In genomic region chr8:83653662-83654017, GRCm38 (mm10) we compare ENCODE assay signal across 8 mouse cellular contexts. TPM values are rescaled to one million over a fixed set of nuclear protein-coding genes. Genes with fewer than 3 reads are reported as not detected.
DNase-seq lines count a peak whose midpoint lies in the region; ATAC-seq and TF ChIP-seq lines count a peak whose summit lies in the region.

No protein-coding gene starts in this region.

- DNase-seq in kidney, postnatal 0 days (ENCODE audit: low spot score): peak; percentile 21
- DNase-seq in kidney, postnatal 14 days: no peak
- no peak for DNase-seq in hindbrain, embryonic 14.5 days (ENCODE audit: low spot score)
- DNase-seq in testis, postnatal 10 days (ENCODE audit: low spot score): no peak
- DNase-seq in cerebellum, postnatal 4 days (ENCODE audit: low spot score in 2 of 2): no peak

- TF ChIP-seq CTCF in kidney, postnatal 0 days (IDR thresholded peaks at IDR 0.05; ENCODE audit: low read depth): no peak
- no peak for TF ChIP-seq CTCF in cortical plate, adult 2 months (IDR thresholded peaks at IDR 0.05; ENCODE audit: extremely low read depth, insufficient read depth, low read length)

- H3K4me2 ChIP-seq in kidney, postnatal 0 days (ENCODE audit: low read length): peak overlapping the region; percentile 78
- H3K4me2 ChIP-seq in hindbrain, embryonic 14.5 days (replicated peaks): peak overlapping the region; percentile 96
- H3K4me2 ChIP-seq in midbrain, embryonic 15.5 days: peak overlapping the region; percentile 93

- no peak for ATAC-seq in kidney, postnatal 0 days (replicated peaks; ENCODE audit: low FRiP score, low read depth)
- ATAC-seq in hindbrain, embryonic 14.5 days (ENCODE audit: low FRiP score): no peak
- ATAC-seq in midbrain, embryonic 15.5 days (replicated peaks): no peak
- no peak for ATAC-seq in granulocyte monocyte progenitor cell, adult 5-6 weeks (replicated peaks; ENCODE audit: poor library complexity, severe bottlenecking)

- H3K27me3 ChIP-seq in kidney, postnatal 0 days (ENCODE audit: insufficient read depth, low read length): no peaks in the 10 kb centered on the region
- no peaks in the 10 kb centered on the region for H3K27me3 ChIP-seq in hindbrain, embryonic 14.5 days (ENCODE audit: control insufficient read depth, insufficient read depth, low read length)
- no peaks in the 10 kb centered on the region for H3K27me3 ChIP-seq in midbrain, embryonic 15.5 days (replicated peaks)

- no peak for TF ChIP-seq POLR2A in cortical plate, adult 2 months (IDR thresholded peaks at IDR 0.05; ENCODE audit: extremely low read depth, insufficient read depth, low read length)

- H3K9ac ChIP-seq in kidney, postnatal 0 days (ENCODE audit: low read depth, low read length): peak overlapping the region; percentile 92
- peak overlapping the region; percentile 88 for H3K9ac ChIP-seq in hindbrain, embryonic 14.5 days
- peak overlapping the region; percentile 67 for H3K9ac ChIP-seq in midbrain, embryonic 15.5 days

- peak overlapping the region; percentile 90 for H3K27ac ChIP-seq in kidney, postnatal 0 days
- no peak overlapping the region for H3K27ac ChIP-seq in cortical plate, adult 2 months (ENCODE audit: insufficient read depth, low read length)
- 0 out of 2 replicates have a peak overlapping the region, but pooled peaks have one; percentile 67 for H3K27ac ChIP-seq in hindbrain, embryonic 14.5 days
- 0 out of 2 replicates have a peak overlapping the region, but pooled peaks have one; percentile 10 for H3K27ac ChIP-seq in midbrain, embryonic 15.5 days

- WGBS in kidney, postnatal 0 days: 28% methylated on average over 10 of the region's 10 CpGs
- WGBS in hindbrain, embryonic 14.5 days: 51% methylated on average over 10 of the region's 10 CpGs
- WGBS in midbrain, embryonic 15.5 days: 51% methylated on average over 10 of the region's 10 CpGs

- no peaks in the 10 kb centered on the region for H3K9me3 ChIP-seq in kidney, postnatal 0 days (replicated peaks; ENCODE audit: low read length)
- no peaks in the 10 kb centered on the region for H3K9me3 ChIP-seq in hindbrain, embryonic 14.5 days (ENCODE audit: control insufficient read depth, low read length)
- no peaks in the 10 kb centered on the region for H3K9me3 ChIP-seq in midbrain, embryonic 15.5 days

- peak overlapping the region; percentile 96 for H3K4me3 ChIP-seq in kidney, postnatal 0 days (replicated peaks; ENCODE audit: low read depth, low read length)
- H3K4me3 ChIP-seq in cortical plate, adult 2 months (ENCODE audit: insufficient read depth, low read length): peak overlapping the region; percentile 78
- H3K4me3 ChIP-seq in hindbrain, embryonic 14.5 days (replicated peaks; ENCODE audit: low read length): peak overlapping the region; percentile 96
- peak overlapping the region; percentile 77 for H3K4me3 ChIP-seq in midbrain, embryonic 15.5 days

- H3K36me3 ChIP-seq in kidney, postnatal 0 days (ENCODE audit: insufficient read depth, low read length): no peaks in the 10 kb centered on the region
- H3K36me3 ChIP-seq in hindbrain, embryonic 14.5 days (replicated peaks; ENCODE audit: control insufficient read depth, insufficient read depth): no peaks in the 10 kb centered on the region; the same call in 1 of the 2 replicates
- no peaks in the 10 kb centered on the region for H3K36me3 ChIP-seq in midbrain, embryonic 15.5 days (replicated peaks)

- H3K4me1 ChIP-seq in kidney, postnatal 0 days (replicated peaks; ENCODE audit: insufficient read depth, low read length): peaks cover 10% of the 10 kb centered on the region; the same call in 1 of the 2 replicates
- H3K4me1 ChIP-seq in cortical plate, adult 2 months (ENCODE audit: control insufficient read depth, insufficient read depth, low read length): peaks cover 2% of the 10 kb centered on the region; the same call in 1 of the 2 replicates
- H3K4me1 ChIP-seq in hindbrain, embryonic 14.5 days (replicated peaks; ENCODE audit: control insufficient read depth, insufficient read depth, low read length): peaks cover 16% of the 10 kb centered on the region
- H3K4me1 ChIP-seq in midbrain, embryonic 15.5 days: peaks cover 22% of the 10 kb centered on the region

RNA-seq across cellular contexts. Expression of gene Gipc1, which starts 1.2 kb away (rescaled TPM):
- polyA plus RNA-seq in kidney, postnatal 0 days (2015; fragmentation: Nextera tagmentation; extraction: Ambion mirVana): 197 and 212 TPM in 2 replicates
- 93.6 and 94.6 TPM in 2 replicates for polyA plus RNA-seq in cortical plate, adult 2 months (2012; rRNA removed)
- 102 and 119 TPM in 2 replicates for polyA plus RNA-seq in hindbrain, embryonic 14.5 days (2014; fragmentation: Nextera tagmentation; extraction: Ambion mirVana)
- polyA plus RNA-seq in midbrain, embryonic 15.5 days (2015; fragmentation: Nextera tagmentation; extraction: Ambion mirVana): 128 and 132 TPM in 2 replicates
- 26.7 and 35.0 TPM in 2 replicates for total RNA-seq in granulocyte monocyte progenitor cell, adult 5-6 weeks (2014; fragmentation: Nextera tagmentation)
- 19.0 and 19.3 TPM in 2 replicates for total RNA-seq in granulocyte monocyte progenitor cell, adult 5-6 weeks (2017)

RNA-seq across cellular contexts. Expression of gene Ptger1, which starts 12.8 kb away (rescaled TPM):
- polyA plus RNA-seq in kidney, postnatal 0 days (2015; fragmentation: Nextera tagmentation; extraction: Ambion mirVana): 9.4 and 9.8 TPM in 2 replicates
- polyA plus RNA-seq in cortical plate, adult 2 months (2012; rRNA removed): 1.6 and 2.2 TPM in 2 replicates
- polyA plus RNA-seq in hindbrain, embryonic 14.5 days (2014; fragmentation: Nextera tagmentation; extraction: Ambion mirVana): 1.8 and 1.9 TPM in 2 replicates
- polyA plus RNA-seq in midbrain, embryonic 15.5 days (2015; fragmentation: Nextera tagmentation; extraction: Ambion mirVana): 0.92 and 1.7 TPM in 2 replicates
- not detected in 2 replicates for total RNA-seq in granulocyte monocyte progenitor cell, adult 5-6 weeks (2014; fragmentation: Nextera tagmentation)
- 0.46 and 0.78 TPM in 2 replicates for total RNA-seq in granulocyte monocyte progenitor cell, adult 5-6 weeks (2017)

RNA-seq across cellular contexts. Expression of gene Pkn1, which starts 45.3 kb away (rescaled TPM):
- 31.0 and 33.2 TPM in 2 replicates for polyA plus RNA-seq in kidney, postnatal 0 days (2015; fragmentation: Nextera tagmentation; extraction: Ambion mirVana)
- 60.8 and 70.2 TPM in 2 replicates for polyA plus RNA-seq in cortical plate, adult 2 months (2012; rRNA removed)
- polyA plus RNA-seq in hindbrain, embryonic 14.5 days (2014; fragmentation: Nextera tagmentation; extraction: Ambion mirVana): 30.2 and 30.4 TPM in 2 replicates
- 31.7 and 31.9 TPM in 2 replicates for polyA plus RNA-seq in midbrain, embryonic 15.5 days (2015; fragmentation: Nextera tagmentation; extraction: Ambion mirVana)
- total RNA-seq in granulocyte monocyte progenitor cell, adult 5-6 weeks (2014; fragmentation: Nextera tagmentation): 40.0 and 66.0 TPM in 2 replicates
- 54.5 and 65.6 TPM in 2 replicates for total RNA-seq in granulocyte monocyte progenitor cell, adult 5-6 weeks (2017)

RNA-seq across cellular contexts. Expression of gene Dnajb1, which starts 45.6 kb away (rescaled TPM):
- polyA plus RNA-seq in kidney, postnatal 0 days (2015; fragmentation: Nextera tagmentation; extraction: Ambion mirVana): 30.2 and 35.3 TPM in 2 replicates
- polyA plus RNA-seq in cortical plate, adult 2 months (2012; rRNA removed): 39.7 and 41.9 TPM in 2 replicates
- 45.8 and 47.8 TPM in 2 replicates for polyA plus RNA-seq in hindbrain, embryonic 14.5 days (2014; fragmentation: Nextera tagmentation; extraction: Ambion mirVana)
- polyA plus RNA-seq in midbrain, embryonic 15.5 days (2015; fragmentation: Nextera tagmentation; extraction: Ambion mirVana): 65.2 and 65.5 TPM in 2 replicates
- total RNA-seq in granulocyte monocyte progenitor cell, adult 5-6 weeks (2014; fragmentation: Nextera tagmentation): 25.7 and 31.0 TPM in 2 replicates
- total RNA-seq in granulocyte monocyte progenitor cell, adult 5-6 weeks (2017): 28.1 and 47.3 TPM in 2 replicates

RNA-seq across cellular contexts. Expression of gene Tecr, which starts 45.9 kb away (rescaled TPM):
- polyA plus RNA-seq in kidney, postnatal 0 days (2015; fragmentation: Nextera tagmentation; extraction: Ambion mirVana): 560 and 574 TPM in 2 replicates
- 854 and 882 TPM in 2 replicates for polyA plus RNA-seq in cortical plate, adult 2 months (2012; rRNA removed)
- polyA plus RNA-seq in hindbrain, embryonic 14.5 days (2014; fragmentation: Nextera tagmentation; extraction: Ambion mirVana): 1,444 and 1,536 TPM in 2 replicates
- 1,118 and 1,124 TPM in 2 replicates for polyA plus RNA-seq in midbrain, embryonic 15.5 days (2015; fragmentation: Nextera tagmentation; extraction: Ambion mirVana)
- total RNA-seq in granulocyte monocyte progenitor cell, adult 5-6 weeks (2014; fragmentation: Nextera tagmentation): 506 and 549 TPM in 2 replicates
- total RNA-seq in granulocyte monocyte progenitor cell, adult 5-6 weeks (2017): 230 and 343 TPM in 2 replicates
